Mouse (Mus musculus) embryo, embryonic 11.5 days (tissue): Measurements from ENCODE around the gene Itga5.
A peak's percentile ranks its signal among the peaks of the same experiment; 100 is the strongest.

ENCODE experiments used
- DNase-seq: peaks from one replicate; pipeline ENCODE4 v3.0.0-alpha.2; 2012; ENCODE audit warnings: low read depth, low spot score

Itga5 gene

GRCm38 (mm10) chr15:103295851-103296250 is 70.7 kb downstream of the Itga5 start:
- DNase-seq, result peak; percentile 59

- DNase-seq, result no peak
Observed at GRCm38 (mm10) chr15:103294649-103295048, 71.9 kb downstream of the Itga5 start.
